Mouse (Mus musculus) large intestine, adult 2 months (tissue): Measurements from ENCODE around the gene Lamtor1. TPM values are rescaled to one million over a fixed set of nuclear protein-coding genes. Genes with fewer than 3 reads are reported as not detected.
"Not testable (repeated sequence)": the region's sequence is repeated elsewhere in the genome, so short reads cannot be mapped to it uniquely, and the experiment has no call there.

Experiments
- DNase-seq: peaks from one replicate; pipeline ENCODE4 v3.0.0-alpha.2; 2012; ENCODE audit warnings: low read depth, low spot score
- WGBS: fragments of 180-500 bp; shearing (Covaris S2); methylation state at CpG from one replicate; pipeline ENCODE4 v1.1.7; 2018; 5-methylcytosine and 5-hydroxymethylcytosine counted together
- polyA plus RNA-seq: library from polyadenylated mRNA; depleted of rRNA; stranded (reverse); fragments of >200 nt; gene quantifications from 2 replicates; pipeline ENCODE4 v1.2.3, GENCODE M21; 2012

The Lamtor1 gene
- polyA plus RNA-seq, 1 experiment: 198 TPM

GRCm38 (mm10) chr7:101949008-101949407 lies 43.3 kb downstream of the Lamtor1 start:
- WGBS: 73% methylated on average over 5 of the region's 5 CpGs
- not testable (repeated sequence) for DNase-seq

- WGBS: 75% methylated on average over 1 of the region's 1 CpGs
- no peak for DNase-seq
Measured at GRCm38 (mm10) chr7:101951648-101952047, 45.9 kb downstream of the Lamtor1 start.

DNA sequence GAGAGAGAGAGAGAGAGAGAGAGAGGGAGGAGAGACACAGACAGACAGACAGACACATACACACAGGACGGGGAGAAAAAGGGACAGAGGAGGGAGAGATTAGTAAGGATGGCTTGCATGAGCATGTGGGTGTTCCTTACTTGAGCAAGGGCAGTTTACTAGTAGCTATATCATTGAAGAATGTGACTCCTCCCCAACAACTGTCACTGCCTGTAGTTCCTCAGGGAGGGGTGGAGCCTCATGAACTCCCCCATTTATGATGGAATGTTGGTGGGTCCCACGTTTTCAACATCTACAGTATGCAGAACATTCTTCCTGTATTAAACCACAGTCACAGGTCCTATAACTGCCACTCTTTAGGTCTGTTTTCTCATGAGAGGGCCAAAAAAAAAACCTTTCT lies 46.4 kb downstream of the Lamtor1 start:
- no peak for DNase-seq
- WGBS: 47% methylated on average over 2 of the region's 2 CpGs

- no peak for DNase-seq
- WGBS: 60% methylated on average over 2 of the region's 2 CpGs
Measured at GRCm38 (mm10) chr7:101954163-101954562, 48.5 kb downstream of the Lamtor1 start.

DNA sequence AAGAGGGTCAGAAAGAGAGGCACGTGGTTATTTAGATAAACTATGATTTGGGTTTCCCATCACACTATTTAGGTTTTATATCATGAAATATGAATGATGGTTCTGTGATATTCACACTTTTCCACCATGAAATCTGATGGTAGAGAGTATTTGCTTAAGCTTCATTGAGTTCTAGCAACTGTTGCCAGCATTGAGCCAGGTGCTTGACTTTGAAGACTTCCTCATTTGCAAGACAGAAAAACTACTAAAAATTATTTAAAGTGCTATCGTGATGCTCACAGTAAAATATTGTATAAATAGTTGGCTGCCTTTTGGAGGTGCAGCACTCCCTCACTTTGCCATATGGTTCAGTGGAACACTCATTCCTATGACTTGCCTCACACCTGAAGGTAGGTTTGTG lies 49.6 kb downstream of the Lamtor1 start:
- 72% methylated on average over 2 of the region's 2 CpGs for WGBS
- DNase-seq: no peak

DNA sequence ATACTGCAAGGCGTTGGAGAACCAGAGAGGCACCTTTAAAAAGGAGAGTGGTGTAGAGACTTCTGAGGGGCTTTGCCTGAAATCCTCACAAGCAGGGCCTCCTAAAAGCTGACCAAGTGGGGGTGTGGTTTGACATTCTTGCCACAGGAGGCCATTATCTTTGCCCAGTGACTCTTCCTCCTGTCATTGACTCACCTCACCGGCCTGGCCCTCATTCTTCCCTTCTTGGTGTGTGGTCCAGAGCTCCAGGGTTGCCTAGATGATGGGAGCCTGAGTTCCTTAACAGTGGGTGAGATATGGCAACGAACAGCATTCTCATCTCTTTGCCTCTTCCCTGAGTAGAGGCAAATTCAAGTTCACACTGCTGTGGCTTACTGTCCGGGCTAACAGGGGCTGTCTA lies 50.2 kb downstream of the Lamtor1 start:
- 77% methylated on average over 4 of the region's 4 CpGs for WGBS
- no peak for DNase-seq

DNA sequence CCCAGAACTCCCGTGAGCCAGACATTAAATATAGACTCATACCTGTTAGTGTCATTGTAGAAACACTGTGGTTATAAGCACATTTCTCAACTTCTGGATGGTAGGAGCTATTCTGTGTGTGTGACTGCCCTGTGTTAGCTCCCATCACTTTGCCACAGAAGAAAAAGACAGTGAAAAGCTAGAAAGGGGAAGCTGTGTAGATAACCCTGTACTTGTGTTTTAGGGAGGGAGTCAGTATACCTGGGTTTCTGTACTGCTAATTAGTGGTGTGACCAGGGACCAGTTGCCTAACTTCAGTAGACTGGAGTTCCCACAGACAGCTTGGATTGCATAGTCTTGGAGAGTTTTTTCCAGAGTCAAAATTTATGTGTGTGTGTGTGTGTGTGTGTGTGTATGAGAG lies 50.8 kb downstream of the Lamtor1 start:
- DNase-seq: no peak
- WGBS: 77% methylated on average over 1 of the region's 1 CpGs

- 88% methylated on average over 5 of the region's 5 CpGs for WGBS
- no peak for DNase-seq
Measured at GRCm38 (mm10) chr7:101956911-101957310, 51.2 kb downstream of the Lamtor1 start.

- peak; percentile 64 for DNase-seq
- 39% methylated on average over 2 of the region's 2 CpGs for WGBS
Measured at GRCm38 (mm10) chr7:101962829-101963228, 57.1 kb downstream of the Lamtor1 start.

GRCm38 (mm10) chr7:101963621-101964020 lies 57.9 kb downstream of the Lamtor1 start:
- 90% methylated on average over 2 of the region's 2 CpGs for WGBS
- no peak for DNase-seq

- WGBS: 47% methylated on average over 4 of the region's 4 CpGs
- no peak for DNase-seq
Measured at GRCm38 (mm10) chr7:101964551-101964950, 58.8 kb downstream of the Lamtor1 start.

DNA sequence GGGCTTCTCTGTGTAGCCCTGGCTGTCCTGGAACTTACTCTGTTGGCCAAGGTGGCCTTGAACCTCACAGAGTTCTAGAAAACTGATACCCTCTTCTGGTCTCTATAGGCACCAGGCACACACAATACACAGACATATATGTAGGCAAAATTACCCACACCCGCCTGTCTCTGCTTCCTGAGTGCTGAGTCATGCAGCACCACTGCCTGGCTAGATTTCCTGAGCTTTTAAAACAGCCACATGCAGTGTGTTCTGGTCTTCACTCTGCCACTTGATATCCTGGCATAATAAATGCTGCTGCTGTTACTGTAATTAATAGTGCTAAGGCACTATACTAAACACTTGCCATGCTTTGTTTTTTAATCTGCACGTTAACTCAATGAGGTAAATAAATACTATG lies 59.9 kb downstream of the Lamtor1 start:
- DNase-seq: no peak

GRCm38 (mm10) chr7:101967256-101967655 lies 61.6 kb downstream of the Lamtor1 start:
- DNase-seq: no peak
- WGBS: 95% methylated on average over 1 of the region's 1 CpGs

More for the DNA sequence above, 59.9 kb downstream of the Lamtor1 start:
- WGBS: 39% methylated on average over 2 of the region's 2 CpGs

- no peak for DNase-seq
- WGBS: 50% methylated on average over 2 of the region's 2 CpGs
Measured at GRCm38 (mm10) chr7:101968751-101969150, 63.0 kb downstream of the Lamtor1 start.

DNA sequence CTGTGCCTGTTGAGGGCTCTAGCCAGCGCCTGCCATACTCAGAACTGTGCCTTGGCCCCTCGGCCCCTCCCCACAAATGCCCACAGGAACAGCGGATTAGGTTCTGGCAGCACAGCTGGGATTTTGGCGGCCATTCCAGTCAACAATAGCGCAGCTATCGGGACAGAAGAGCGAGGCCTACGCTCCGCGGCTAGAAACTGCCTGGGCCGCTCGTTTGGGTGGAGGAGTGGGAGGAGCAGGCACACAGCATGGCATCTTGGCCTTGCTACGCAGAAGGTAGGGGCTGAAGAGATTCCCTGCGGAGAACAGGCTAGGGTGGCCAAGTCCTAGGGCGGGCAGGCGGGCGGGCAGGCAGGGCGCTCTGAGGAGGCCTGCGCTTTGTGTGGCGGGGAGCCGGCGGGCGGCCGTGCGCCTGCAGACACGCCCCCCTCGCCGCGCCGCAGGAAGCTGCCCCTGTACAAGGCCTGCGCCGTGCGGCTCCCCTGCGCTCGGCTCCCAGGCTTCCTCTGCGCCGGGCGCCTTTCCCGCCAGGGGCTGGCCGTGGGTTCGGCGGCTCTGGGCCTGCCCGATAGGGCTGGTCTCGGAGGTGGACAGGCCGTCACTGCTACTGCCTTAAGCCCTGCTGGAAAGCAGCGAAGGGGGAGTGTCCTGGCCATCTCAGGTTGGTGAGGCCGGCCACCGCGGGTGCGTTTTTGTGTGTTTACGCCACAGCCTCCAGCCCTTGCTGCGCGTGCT lies 64.2 kb downstream of the Lamtor1 start:
- no peak for DNase-seq
- WGBS: 0% methylated on average over 49 of the region's 53 CpGs

GRCm38 (mm10) chr7:101970429-101970775 lies 64.7 kb downstream of the Lamtor1 start:
- peak; percentile 94 for DNase-seq

GRCm38 (mm10) chr7:101970821-101971461 lies 65.2 kb downstream of the Lamtor1 start:
- DNase-seq: no peak
- WGBS: under 1% methylated on average over 19 of the region's 19 CpGs

More at GRCm38 (mm10) chr7:101970429-101970775, 64.7 kb downstream of the Lamtor1 start:
- WGBS: 1% methylated on average over 17 of the region's 17 CpGs

- no peak for DNase-seq
- WGBS: 12% methylated on average over 2 of the region's 2 CpGs
Measured at GRCm38 (mm10) chr7:101971721-101972120, 66.0 kb downstream of the Lamtor1 start.

DNA sequence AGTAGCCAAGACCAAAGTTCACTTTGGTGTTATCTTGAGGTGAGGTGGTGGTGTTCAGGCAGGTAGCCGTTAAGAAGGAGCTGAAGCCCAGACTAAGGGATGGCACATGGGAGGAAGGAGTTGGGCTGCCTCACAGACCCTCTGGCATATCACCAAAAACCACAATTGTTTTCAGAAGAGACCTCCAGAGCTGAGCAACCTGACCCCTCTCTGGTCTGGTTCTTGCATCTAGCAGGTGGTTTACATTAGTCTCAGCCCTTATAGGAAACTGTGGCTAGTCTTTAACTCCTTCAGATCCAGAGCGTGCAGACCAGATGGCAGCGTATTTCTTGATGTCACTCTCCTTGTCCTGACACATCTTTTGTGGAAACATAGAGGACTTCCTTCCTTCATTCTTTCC lies 68.0 kb downstream of the Lamtor1 start:
- WGBS: 59% methylated on average over 3 of the region's 3 CpGs
- no peak for DNase-seq

GRCm38 (mm10) chr7:101974505-101974904 lies 68.8 kb downstream of the Lamtor1 start:
- WGBS: 9% methylated on average over 2 of the region's 2 CpGs
- DNase-seq: no peak
